Mouse (Mus musculus): ENCODE measurements around the gene Tmem121. TPM values are rescaled to one million over a fixed set of nuclear protein-coding genes. Genes with fewer than 3 reads are reported as not detected.

Tmem121 gene
- polyA plus RNA-seq, 1 experiment from 2014 or later, result 6.9 TPM

DNA sequence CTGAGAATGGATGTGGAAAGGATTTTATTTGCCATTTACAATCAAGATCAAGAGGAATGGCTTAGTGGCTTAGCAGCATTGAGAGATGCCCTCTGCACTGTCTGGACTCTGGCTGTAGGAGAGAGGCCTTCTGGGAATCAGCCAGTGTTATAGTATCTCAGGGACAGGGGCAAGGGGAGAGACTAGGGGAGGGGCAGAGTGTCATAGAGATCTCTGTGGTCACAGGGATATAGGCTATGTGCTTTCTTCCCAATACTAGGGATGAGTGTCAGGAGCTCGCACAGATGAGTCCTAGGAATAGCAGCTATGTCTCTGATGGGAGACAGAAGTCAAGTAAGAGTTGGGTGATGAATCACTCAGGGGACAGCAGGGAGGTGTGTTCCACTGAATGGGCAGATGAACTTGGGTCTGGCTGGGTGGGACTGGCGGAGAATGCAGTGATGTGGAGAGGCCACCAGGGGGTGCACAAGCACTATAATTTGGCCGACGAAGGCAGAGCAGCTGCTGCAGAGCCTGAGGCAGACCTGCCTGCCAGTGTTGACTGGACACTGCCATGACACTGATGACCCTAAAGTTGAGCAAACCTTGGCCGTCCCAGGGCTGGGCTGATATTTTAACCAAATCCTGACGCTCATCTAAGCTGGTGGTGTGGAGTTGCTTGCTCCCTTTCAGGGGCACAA is 30.1 kb downstream of the Tmem121 start:
- no peaks in the 10 kb centered on the region for H3K27me3 ChIP-seq (ENCODE audit: insufficient read depth, low read length)
- TF ChIP-seq CTCF (IDR thresholded peaks at IDR 0.05; ENCODE audit: low read depth), result peak; percentile 84
- no peaks in the 10 kb centered on the region for H3K36me3 ChIP-seq (ENCODE audit: insufficient read depth, low read length)
- H3K9me3 ChIP-seq (replicated peaks; ENCODE audit: low read length), result no peaks in the 10 kb centered on the region
- no peak overlapping the region for H3K27ac ChIP-seq
- ATAC-seq (replicated peaks; ENCODE audit: low FRiP score, low read depth) (peak; percentile 29; the same call in 1 of the 2 replicates), DNase-seq (ENCODE audit: low spot score) (peak; percentile 67)
- no peaks in the 10 kb centered on the region for H3K4me1 ChIP-seq (replicated peaks; ENCODE audit: insufficient read depth, low read length)
- 11% methylated on average over 6 of the region's 6 CpGs for WGBS
- no peak overlapping the region for H3K9ac ChIP-seq (ENCODE audit: low read depth, low read length)
- no peak overlapping the region for H3K4me3 ChIP-seq (replicated peaks; ENCODE audit: low read depth, low read length)
- H3K4me2 ChIP-seq (ENCODE audit: low read length), result no peak overlapping the region

DNA sequence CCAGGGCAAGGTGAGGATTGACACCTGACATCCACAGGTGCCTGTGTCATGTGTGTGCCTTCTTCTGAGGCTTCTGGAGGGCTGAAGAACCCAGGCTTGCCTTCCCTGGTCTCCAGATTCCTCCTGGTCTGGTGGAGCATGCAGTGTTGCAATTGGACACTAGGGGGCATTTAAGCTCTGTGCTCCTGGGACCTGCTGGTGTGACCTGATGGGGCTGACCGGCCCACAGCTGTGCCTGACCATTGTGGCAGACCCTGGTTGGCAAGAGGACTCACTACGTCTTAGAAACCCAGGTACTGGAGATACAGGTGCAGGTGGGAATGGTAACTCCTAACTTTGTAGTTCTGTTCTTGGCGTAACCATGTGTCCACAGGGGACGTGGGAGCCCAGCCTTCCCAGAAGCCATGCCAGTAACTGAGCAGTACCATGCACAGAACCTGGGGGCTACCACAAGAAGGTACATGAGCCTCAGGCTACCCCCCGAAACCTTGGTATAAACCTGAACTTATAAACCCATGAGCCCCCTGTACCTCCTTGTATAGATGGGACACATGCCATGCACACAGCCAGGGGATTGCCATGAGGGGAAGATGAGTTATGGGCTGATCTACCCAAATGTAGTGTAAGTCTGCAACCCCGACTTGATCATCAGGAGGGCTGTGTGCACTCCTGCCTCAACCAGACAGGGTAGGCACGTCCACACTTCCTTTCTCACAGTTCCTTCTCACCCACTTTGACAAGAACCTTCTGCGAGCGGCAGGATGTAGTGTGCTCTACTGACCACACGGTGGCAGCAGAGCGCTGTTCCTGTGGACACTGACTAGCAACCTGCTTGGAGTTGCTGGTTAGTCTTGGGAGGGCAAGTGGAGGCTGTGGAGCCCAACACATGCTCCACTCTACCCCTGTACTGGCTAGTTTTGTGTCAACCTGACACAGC is 31.8 kb downstream of the Tmem121 start:
- WGBS, result 27% methylated on average over 11 of the region's 11 CpGs

DNA sequence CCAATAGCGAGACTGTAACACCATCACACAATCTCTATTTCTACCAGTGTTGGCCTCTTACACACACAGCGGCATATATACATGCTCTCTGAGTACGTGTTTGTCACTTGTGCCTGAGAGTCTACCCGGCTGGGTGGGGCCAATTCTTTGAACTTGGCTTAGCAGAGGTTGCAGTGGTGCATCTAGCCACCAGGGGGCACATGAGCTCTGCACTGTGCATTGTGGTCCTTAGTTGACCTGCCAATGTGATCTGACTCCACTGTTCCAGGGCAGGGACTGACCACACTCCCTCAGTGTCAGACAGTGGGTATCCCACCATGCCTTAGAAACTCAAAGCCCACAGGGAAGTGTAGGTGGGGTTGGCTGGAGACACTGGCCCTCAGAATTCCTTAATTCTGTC is 34.1 kb downstream of the Tmem121 start:
- no peaks in the 10 kb centered on the region for H3K4me1 ChIP-seq (replicated peaks; ENCODE audit: insufficient read depth, low read length)
- TF ChIP-seq CTCF (IDR thresholded peaks at IDR 0.05; ENCODE audit: low read depth), result peak; percentile 75
- DNase-seq (ENCODE audit: low spot score), result peak; percentile 56
- H3K4me2 ChIP-seq (ENCODE audit: low read length), result no peak overlapping the region
- no peak overlapping the region for H3K4me3 ChIP-seq (replicated peaks; ENCODE audit: low read depth, low read length)
- H3K36me3 ChIP-seq (ENCODE audit: insufficient read depth, low read length), result no peaks in the 10 kb centered on the region
- 44% methylated on average over 4 of the region's 4 CpGs for WGBS
- H3K27ac ChIP-seq, result no peak overlapping the region
- no peaks in the 10 kb centered on the region for H3K27me3 ChIP-seq (ENCODE audit: insufficient read depth, low read length)
- H3K9me3 ChIP-seq (replicated peaks; ENCODE audit: low read length), result no peaks in the 10 kb centered on the region
- 0 out of 2 replicates have a peak, but pooled peaks have one; percentile 15 for ATAC-seq (replicated peaks; ENCODE audit: low FRiP score, low read depth)
- H3K9ac ChIP-seq (ENCODE audit: low read depth, low read length), result no peak overlapping the region

More for the DNA sequence above, 31.8 kb downstream of the Tmem121 start:
- Histone ChIP-seq H3K9ac (ENCODE audit: low read depth, low read length) (no peak overlapping the region), H3K36me3 (ENCODE audit: insufficient read depth, low read length) (no peaks in the 10 kb centered on the region), H3K27me3 (ENCODE audit: insufficient read depth, low read length) (no peaks in the 10 kb centered on the region), H3K4me1 (replicated peaks; ENCODE audit: insufficient read depth, low read length) (no peaks in the 10 kb centered on the region), H3K9me3 (replicated peaks; ENCODE audit: low read length) (no peaks in the 10 kb centered on the region), H3K4me2 (ENCODE audit: low read length) (no peak overlapping the region), H3K4me3 (replicated peaks; ENCODE audit: low read depth, low read length) (no peak overlapping the region), H3K27ac (no peak overlapping the region)
- peak; percentile 93 for TF ChIP-seq CTCF (IDR thresholded peaks at IDR 0.05; ENCODE audit: low read depth)
- peak; percentile 4; the same call in 1 of the 2 replicates for ATAC-seq (replicated peaks; ENCODE audit: low FRiP score, low read depth)
- peak; percentile 88 for DNase-seq (ENCODE audit: low spot score)

DNA sequence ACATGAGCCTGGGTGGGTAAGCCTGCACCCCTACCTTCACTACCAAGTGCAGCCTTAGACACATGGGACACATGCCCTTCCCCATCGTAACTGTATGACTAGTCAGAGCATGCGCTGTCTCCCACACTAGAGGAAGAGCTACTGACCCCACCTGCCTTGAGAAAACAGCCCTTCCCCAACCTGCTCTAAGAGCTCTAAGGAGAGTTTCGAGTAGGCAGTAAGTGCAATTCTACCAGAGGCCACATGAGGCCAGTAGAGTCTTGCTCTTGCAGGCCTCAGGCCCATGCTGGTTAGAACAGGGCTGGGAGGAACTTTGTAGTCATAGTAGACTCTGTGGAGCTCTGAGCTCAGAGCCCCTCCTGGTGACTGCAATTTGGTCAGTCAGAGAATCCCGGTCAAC is 34.7 kb downstream of the Tmem121 start:
- no peak overlapping the region for H3K4me3 ChIP-seq (replicated peaks; ENCODE audit: low read depth, low read length)
- H3K9ac ChIP-seq (ENCODE audit: low read depth, low read length), result no peak overlapping the region
- WGBS, result 34% methylated on average over 4 of the region's 4 CpGs
- H3K4me2 ChIP-seq (ENCODE audit: low read length), result no peak overlapping the region
- H3K36me3 ChIP-seq (ENCODE audit: insufficient read depth, low read length), result no peaks in the 10 kb centered on the region
- peak; percentile 77 for TF ChIP-seq CTCF (IDR thresholded peaks at IDR 0.05; ENCODE audit: low read depth)
- DNase-seq (ENCODE audit: low spot score), result peak; percentile 79
- no peaks in the 10 kb centered on the region for H3K9me3 ChIP-seq (replicated peaks; ENCODE audit: low read length)
- no peaks in the 10 kb centered on the region for H3K4me1 ChIP-seq (replicated peaks; ENCODE audit: insufficient read depth, low read length)
- ATAC-seq (replicated peaks; ENCODE audit: low FRiP score, low read depth), result peak; percentile 25; the same call in 1 of the 2 replicates
- no peaks in the 10 kb centered on the region for H3K27me3 ChIP-seq (ENCODE audit: insufficient read depth, low read length)
- no peak overlapping the region for H3K27ac ChIP-seq

DNA sequence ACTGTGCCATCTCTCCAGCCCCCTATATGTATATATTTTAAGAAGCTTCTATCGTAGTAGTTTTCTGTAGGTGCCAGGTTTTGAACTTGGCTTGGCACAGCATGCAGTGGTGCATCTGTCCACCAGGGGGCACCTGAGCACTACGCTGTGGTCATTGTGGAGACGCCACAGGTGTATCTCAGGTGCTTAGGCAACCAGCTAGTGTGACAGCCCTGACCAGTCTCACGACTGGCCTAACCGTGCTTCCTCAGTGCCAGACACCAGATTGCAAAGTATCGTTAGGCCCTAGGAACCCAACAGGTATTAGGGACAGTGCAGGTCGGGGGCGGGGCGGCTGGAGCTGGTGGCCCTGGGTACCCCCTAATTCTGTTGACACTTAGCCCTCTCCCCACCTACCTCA is 35.6 kb downstream of the Tmem121 start:
- Histone ChIP-seq H3K9me3 (replicated peaks; ENCODE audit: low read length) (no peaks in the 10 kb centered on the region), H3K27ac (no peak overlapping the region), H3K4me1 (replicated peaks; ENCODE audit: insufficient read depth, low read length) (no peaks in the 10 kb centered on the region), H3K9ac (ENCODE audit: low read depth, low read length) (no peak overlapping the region), H3K27me3 (ENCODE audit: insufficient read depth, low read length) (no peaks in the 10 kb centered on the region), H3K36me3 (ENCODE audit: insufficient read depth, low read length) (no peaks in the 10 kb centered on the region), H3K4me3 (replicated peaks; ENCODE audit: low read depth, low read length) (no peak overlapping the region), H3K4me2 (ENCODE audit: low read length) (no peak overlapping the region)
- 75% methylated on average over 9 of the region's 9 CpGs for WGBS
- peak; percentile 61 for TF ChIP-seq CTCF (IDR thresholded peaks at IDR 0.05; ENCODE audit: low read depth)
- DNase-seq (ENCODE audit: low spot score), result no peak
- ATAC-seq (replicated peaks; ENCODE audit: low FRiP score, low read depth), result no peak

DNA sequence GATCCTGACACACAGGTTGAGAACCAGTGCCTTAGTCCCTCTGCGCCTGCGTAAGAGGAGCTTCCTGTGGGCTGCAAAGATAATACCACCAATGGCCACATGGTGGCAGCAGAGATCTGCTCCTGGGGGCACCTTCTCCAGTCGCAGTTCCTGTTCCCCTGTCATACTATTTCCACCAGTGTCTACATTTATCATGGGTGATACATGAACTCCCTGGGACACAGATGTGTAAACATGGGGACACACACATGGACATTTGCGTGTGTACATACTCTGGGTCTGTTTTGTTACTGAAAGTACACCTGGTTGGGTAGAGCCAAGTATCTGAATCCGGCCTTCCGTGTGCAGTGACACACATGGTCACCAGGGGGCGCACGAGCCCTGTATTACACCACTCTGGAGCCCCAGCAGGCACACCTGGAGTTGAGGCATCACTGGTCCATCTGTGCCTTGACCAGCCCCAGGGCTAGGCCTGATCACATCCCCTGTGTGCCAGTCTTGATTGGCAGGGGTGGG is 36.4 kb downstream of the Tmem121 start:
- DNase-seq (ENCODE audit: low spot score), result peak; percentile 92
- Histone ChIP-seq H3K27me3 (ENCODE audit: insufficient read depth, low read length) (no peaks in the 10 kb centered on the region), H3K9me3 (replicated peaks; ENCODE audit: low read length) (no peaks in the 10 kb centered on the region), H3K4me1 (replicated peaks; ENCODE audit: insufficient read depth, low read length) (no peaks in the 10 kb centered on the region), H3K9ac (ENCODE audit: low read depth, low read length) (no peak overlapping the region), H3K27ac (no peak overlapping the region), H3K4me2 (ENCODE audit: low read length) (no peak overlapping the region), H3K4me3 (replicated peaks; ENCODE audit: low read depth, low read length) (no peak overlapping the region), H3K36me3 (ENCODE audit: insufficient read depth, low read length) (no peaks in the 10 kb centered on the region)
- WGBS, result 18% methylated on average over 8 of the region's 8 CpGs
- TF ChIP-seq CTCF (IDR thresholded peaks at IDR 0.05; ENCODE audit: low read depth), result peak; percentile 82
- peak; percentile 73 for ATAC-seq (replicated peaks; ENCODE audit: low FRiP score, low read depth)

All from kidney, postnatal 0 days (tissue).